10 mouse cellular contexts compared by ENCODE assay signal in the genomic region with DNA sequence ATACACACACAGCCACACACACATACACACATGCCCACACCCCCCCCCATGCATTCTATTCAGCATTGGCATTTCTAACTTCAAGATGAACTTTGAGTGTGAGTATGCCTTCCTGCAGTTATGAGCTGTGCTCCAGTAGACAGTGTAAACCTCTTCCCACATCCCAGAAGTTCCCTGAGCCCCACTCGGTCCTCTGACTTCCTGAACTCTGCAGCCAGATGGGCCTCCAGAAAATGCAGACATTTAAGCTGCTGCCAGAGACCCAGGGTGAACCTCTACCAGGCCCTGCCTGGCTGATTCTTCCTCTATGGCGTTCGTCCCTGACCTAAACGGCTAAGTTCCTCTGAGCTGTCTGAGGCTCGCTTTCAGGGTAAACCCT. TPM values are rescaled to one million over a fixed set of nuclear protein-coding genes. Genes with fewer than 3 reads are reported as not detected.
DNase-seq lines count a peak whose midpoint lies in the region; ATAC-seq and TF ChIP-seq lines count a peak whose summit lies in the region.
"Had no signal": no experiment of that assay in that cellular context is flagged by ENCODE, and none has a peak within 500 bp of the region (broad histone marks: within the 10 kb centered on the region; RNA-seq: fewer than 3 reads in every experiment).

No protein-coding gene starts in this region.

- TF ChIP-seq POLR2A in kidney, adult 2 months (IDR thresholded peaks at IDR 0.05; ENCODE audit: low read depth, low read length) = no peak

- no peak overlapping the region for H3K4me3 ChIP-seq in kidney, adult 2 months (ENCODE audit: insufficient read depth, low read depth, low read length)
- no peak overlapping the region for H3K4me3 ChIP-seq in midbrain, postnatal 0 days (ENCODE audit: low read depth, low read length)
- no peak overlapping the region for H3K4me3 ChIP-seq in midbrain, embryonic 14.5 days (replicated peaks; ENCODE audit: low read depth, low read length)
- no peak overlapping the region for H3K4me3 ChIP-seq in intestine, embryonic 16.5 days (ENCODE audit: low read length)
- H3K4me3 ChIP-seq in stomach, embryonic 15.5 days (replicated peaks) = no peak overlapping the region
- H3K4me3 ChIP-seq: forebrain, embryonic 12.5 days; midbrain, embryonic 12.5 days had no signal

- no peaks in the 10 kb centered on the region for H3K27me3 ChIP-seq in kidney, adult 2 months (replicated peaks; ENCODE audit: control insufficient read depth, insufficient read depth, low read length)
- H3K27me3 ChIP-seq in midbrain, postnatal 0 days (ENCODE audit: insufficient read depth, low read length) = no peaks in the 10 kb centered on the region
- no peaks in the 10 kb centered on the region for H3K27me3 ChIP-seq in midbrain, embryonic 14.5 days (ENCODE audit: control insufficient read depth, insufficient read depth, low read length)
- H3K27me3 ChIP-seq in intestine, embryonic 16.5 days (replicated peaks; ENCODE audit: control insufficient read depth, insufficient read depth, low read length) = no peaks in the 10 kb centered on the region
- H3K27me3 ChIP-seq in stomach, embryonic 15.5 days (replicated peaks) = no peaks in the 10 kb centered on the region
- H3K27me3 ChIP-seq: forebrain, embryonic 12.5 days; midbrain, embryonic 12.5 days had no signal

- no peak for ATAC-seq in midbrain, postnatal 0 days (ENCODE audit: low FRiP score)
- ATAC-seq in midbrain, embryonic 14.5 days (ENCODE audit: low FRiP score, low TSS enrichment) = no peak
- peak; percentile 10; the same call in 1 of the 2 replicates for ATAC-seq in intestine, embryonic 16.5 days
- ATAC-seq in stomach, embryonic 15.5 days (ENCODE audit: insufficient read depth, low FRiP score, low read depth) = no peak; the same call in 1 of the 2 replicates

- no peak for DNase-seq in kidney, adult 2 months
- no peak for DNase-seq in kidney, postnatal 14 days
- DNase-seq in midbrain, postnatal 0 days (ENCODE audit: low spot score) = no peak
- DNase-seq in midbrain, embryonic 14.5 days = no peak
- DNase-seq in c-Kit-positive CD71-positive TER-119-positive erythroid progenitor cells, embryonic 14.5 days (ENCODE audit: low spot score) = no peak
- no peak for DNase-seq in embryo, embryonic 9.5 days (ENCODE audit: extremely low spot score)

- H3K9ac ChIP-seq in midbrain, postnatal 0 days (replicated peaks; ENCODE audit: low read length, poor library complexity, severe bottlenecking) = no peak overlapping the region
- H3K9ac ChIP-seq in midbrain, embryonic 14.5 days (replicated peaks; ENCODE audit: low read length) = no peak overlapping the region
- 0 out of 2 replicates have a peak overlapping the region, but pooled peaks have one; percentile 33 for H3K9ac ChIP-seq in intestine, embryonic 16.5 days (ENCODE audit: low read depth, low read length)
- H3K9ac ChIP-seq in stomach, embryonic 15.5 days = no peak overlapping the region
- H3K9ac ChIP-seq: forebrain, embryonic 12.5 days; midbrain, embryonic 12.5 days had no signal

- H3K4me1 ChIP-seq in kidney, adult 2 months (ENCODE audit: control insufficient read depth, insufficient read depth, low read length) = peaks cover 35% of the 10 kb centered on the region
- no peaks in the 10 kb centered on the region for H3K4me1 ChIP-seq in midbrain, postnatal 0 days (ENCODE audit: insufficient read depth, low read length)
- H3K4me1 ChIP-seq in midbrain, embryonic 14.5 days (ENCODE audit: control insufficient read depth, insufficient read depth, low read length) = no peaks in the 10 kb centered on the region
- H3K4me1 ChIP-seq in intestine, embryonic 16.5 days (ENCODE audit: control insufficient read depth, insufficient read depth, low read length) = peaks cover 10% of the 10 kb centered on the region
- H3K4me1 ChIP-seq in stomach, embryonic 15.5 days = peaks cover 11% of the 10 kb centered on the region

- no peaks in the 10 kb centered on the region for H3K9me3 ChIP-seq in midbrain, postnatal 0 days (ENCODE audit: low read length)
- no peaks in the 10 kb centered on the region for H3K9me3 ChIP-seq in midbrain, embryonic 14.5 days (ENCODE audit: control insufficient read depth, low read length)
- H3K9me3 ChIP-seq in intestine, embryonic 16.5 days (ENCODE audit: control insufficient read depth, low read length) = no peaks in the 10 kb centered on the region
- H3K9me3 ChIP-seq in stomach, embryonic 15.5 days = no peaks in the 10 kb centered on the region
- H3K9me3 ChIP-seq: forebrain, embryonic 12.5 days; midbrain, embryonic 12.5 days had no signal

- no peaks in the 10 kb centered on the region for H3K36me3 ChIP-seq in kidney, adult 2 months (ENCODE audit: control insufficient read depth, insufficient read depth, low read length)
- no peaks in the 10 kb centered on the region for H3K36me3 ChIP-seq in midbrain, postnatal 0 days (ENCODE audit: insufficient read depth, low read length)
- H3K36me3 ChIP-seq in midbrain, embryonic 14.5 days (ENCODE audit: control insufficient read depth, insufficient read depth, low read length) = no peaks in the 10 kb centered on the region
- H3K36me3 ChIP-seq in intestine, embryonic 16.5 days (ENCODE audit: control insufficient read depth, insufficient read depth, low read length) = no peaks in the 10 kb centered on the region
- H3K36me3 ChIP-seq in stomach, embryonic 15.5 days = no peaks in the 10 kb centered on the region
- H3K36me3 ChIP-seq: forebrain, embryonic 12.5 days; midbrain, embryonic 12.5 days had no signal

- no peak overlapping the region for H3K4me2 ChIP-seq in midbrain, postnatal 0 days (ENCODE audit: low read depth, low read length, poor library complexity, severe bottlenecking)
- H3K4me2 ChIP-seq in midbrain, embryonic 14.5 days (ENCODE audit: low read length) = no peak overlapping the region
- no peak overlapping the region for H3K4me2 ChIP-seq in intestine, embryonic 16.5 days (ENCODE audit: low read depth, low read length)
- H3K4me2 ChIP-seq in stomach, embryonic 15.5 days = no peak overlapping the region
- H3K4me2 ChIP-seq: forebrain, embryonic 12.5 days; midbrain, embryonic 12.5 days had no signal

- no peak for TF ChIP-seq CTCF in kidney, adult 2 months (conservative IDR thresholded peaks at IDR 0.05; ENCODE audit: insufficient read depth, insufficient read length, low read depth, low read length)
- TF ChIP-seq CTCF in midbrain, postnatal 0 days (IDR thresholded peaks at IDR 0.05) = no peak

- H3K27ac ChIP-seq in kidney, adult 2 months (ENCODE audit: insufficient read depth, low read depth, low read length) = peak overlapping the region; percentile 88
- H3K27ac ChIP-seq in midbrain, postnatal 0 days (ENCODE audit: low read depth, low read length) = peak overlapping the region; percentile 32; the same call in 1 of the 2 replicates
- no peak overlapping the region for H3K27ac ChIP-seq in midbrain, embryonic 14.5 days (replicated peaks; ENCODE audit: low read depth, low read length)
- H3K27ac ChIP-seq in intestine, embryonic 16.5 days (ENCODE audit: low read length) = peak overlapping the region; percentile 78
- H3K27ac ChIP-seq in stomach, embryonic 15.5 days = peak overlapping the region; percentile 70
- H3K27ac ChIP-seq: forebrain, embryonic 12.5 days; midbrain, embryonic 12.5 days had no signal

- 30% methylated on average over 5 of the region's 5 CpGs for WGBS in kidney, adult 2 months
- 72% methylated on average over 5 of the region's 5 CpGs for WGBS in midbrain, postnatal 0 days
- WGBS in midbrain, embryonic 14.5 days = 73% methylated on average over 5 of the region's 5 CpGs
- WGBS in intestine, embryonic 16.5 days = 40% methylated on average over 5 of the region's 5 CpGs
- 34% methylated on average over 5 of the region's 5 CpGs for WGBS in stomach, embryonic 15.5 days

RNA-seq across cellular contexts. Expression of a gene that starts 30.4 kb away (rescaled TPM):
- 63.6 and 68.4 TPM in 2 replicates for polyA plus RNA-seq in kidney, adult 2 months (2012; rRNA removed)
- 25.8 and 33.4 TPM in 2 replicates for total RNA-seq in midbrain, postnatal 0 days (2014; rRNA removed)
- 37.8 and 40.7 TPM in 2 replicates for polyA plus RNA-seq in midbrain, postnatal 0 days (2015; fragmentation: Nextera tagmentation; extraction: Ambion mirVana)
- polyA plus RNA-seq in midbrain, embryonic 14.5 days (2014; fragmentation: Nextera tagmentation; extraction: Ambion mirVana) = 19.5 and 19.9 TPM in 2 replicates
- 69.1 and 81.3 TPM in 2 replicates for polyA plus RNA-seq in intestine, embryonic 16.5 days (2015; fragmentation: Nextera tagmentation; extraction: Ambion mirVana)
- 40.1 and 42.1 TPM in 2 replicates for polyA plus RNA-seq in stomach, embryonic 15.5 days (2015; fragmentation: Nextera tagmentation; extraction: Ambion mirVana)
